Mouse (Mus musculus): ENCODE measurements around the gene Cenpp. TPM values are rescaled to one million over a fixed set of nuclear protein-coding genes. Genes with fewer than 3 reads are reported as not detected.
"Not testable (repeated sequence)": the region's sequence is repeated elsewhere in the genome, so short reads cannot be mapped to it uniquely, and the experiment has no call there.

Gene Cenpp
- polyA plus RNA-seq, 1 experiment: not detected

- Histone ChIP-seq H3K27ac (ENCODE audit: insufficient read depth, low read depth, low read length) (no peak overlapping the region), H3K4me1 (ENCODE audit: control insufficient read depth, insufficient read depth, low read length) (no peaks in the 10 kb centered on the region), H3K4me3 (ENCODE audit: insufficient read depth, low read depth, low read length) (no peak overlapping the region)
- TF ChIP-seq POLR2A (IDR thresholded peaks at IDR 0.05; ENCODE audit: insufficient read depth, low read depth, low read length) (no peak), CTCF (IDR thresholded peaks at IDR 0.05; ENCODE audit: insufficient read depth, low read depth, low read length) (no peak)
Measured at GRCm38 (mm10) chr13:49618365-49618764, 34.2 kb downstream of the Cenpp start.

GRCm38 (mm10) chr13:49617021-49617420 lies 35.6 kb downstream of the Cenpp start:
- 97% methylated on average over 3 of the region's 3 CpGs for WGBS
- H3K4me1 ChIP-seq (ENCODE audit: control insufficient read depth, insufficient read depth, low read length): no peaks in the 10 kb centered on the region
- no peak overlapping the region for H3K4me3 ChIP-seq (ENCODE audit: insufficient read depth, low read depth, low read length)
- no peak overlapping the region for H3K27ac ChIP-seq (ENCODE audit: insufficient read depth, low read depth, low read length)
- no peak for TF ChIP-seq POLR2A (IDR thresholded peaks at IDR 0.05; ENCODE audit: insufficient read depth, low read depth, low read length)
- no peak for TF ChIP-seq CTCF (IDR thresholded peaks at IDR 0.05; ENCODE audit: insufficient read depth, low read depth, low read length)

GRCm38 (mm10) chr13:49608589-49609322 lies 43.8 kb downstream of the Cenpp start:
- 70% methylated on average over 4 of the region's 4 CpGs for WGBS
- no peak for TF ChIP-seq CTCF (IDR thresholded peaks at IDR 0.05; ENCODE audit: insufficient read depth, low read depth, low read length)
- no peak for TF ChIP-seq POLR2A (IDR thresholded peaks at IDR 0.05; ENCODE audit: insufficient read depth, low read depth, low read length)
- Histone ChIP-seq H3K4me3 (ENCODE audit: insufficient read depth, low read depth, low read length) (no peak overlapping the region), H3K4me1 (ENCODE audit: control insufficient read depth, insufficient read depth, low read length) (no peaks in the 10 kb centered on the region), H3K27ac (ENCODE audit: insufficient read depth, low read depth, low read length) (no peak overlapping the region)

- WGBS: 60% methylated on average over 4 of the region's 4 CpGs
- TF ChIP-seq CTCF (IDR thresholded peaks at IDR 0.05; ENCODE audit: insufficient read depth, low read depth, low read length) (no peak), POLR2A (IDR thresholded peaks at IDR 0.05; ENCODE audit: insufficient read depth, low read depth, low read length) (no peak)
- Histone ChIP-seq H3K4me1 (ENCODE audit: control insufficient read depth, insufficient read depth, low read length) (no peaks in the 10 kb centered on the region), H3K4me3 (ENCODE audit: insufficient read depth, low read depth, low read length) (no peak within 1 kb of the TSS), H3K27ac (ENCODE audit: insufficient read depth, low read depth, low read length) (no peak within 1 kb of the TSS)
Measured at GRCm38 (mm10) chr13:49607714-49608113, 44.9 kb downstream of the Cenpp start, which contains the start of gene Ogn. TSS of gene Ogn (plus strand) at chr13:49608046.

GRCm38 (mm10) chr13:49603603-49604002 lies 49.0 kb downstream of the Cenpp start:
- TF ChIP-seq POLR2A (IDR thresholded peaks at IDR 0.05; ENCODE audit: insufficient read depth, low read depth, low read length) (no peak), CTCF (IDR thresholded peaks at IDR 0.05; ENCODE audit: insufficient read depth, low read depth, low read length) (no peak)
- Histone ChIP-seq H3K4me1 (ENCODE audit: control insufficient read depth, insufficient read depth, low read length) (no peaks in the 10 kb centered on the region), H3K27ac (ENCODE audit: insufficient read depth, low read depth, low read length) (no peak overlapping the region), H3K4me3 (ENCODE audit: insufficient read depth, low read depth, low read length) (no peak overlapping the region)

- WGBS: 52% methylated on average over 2 of the region's 2 CpGs
- H3K27ac ChIP-seq (ENCODE audit: insufficient read depth, low read depth, low read length); H3K4me1 ChIP-seq (ENCODE audit: control insufficient read depth, insufficient read depth, low read length); H3K4me3 ChIP-seq (ENCODE audit: insufficient read depth, low read depth, low read length): not testable (repeated sequence)
Measured at GRCm38 (mm10) chr13:49602541-49602940, 50.0 kb downstream of the Cenpp start.

- H3K4me3 ChIP-seq (ENCODE audit: insufficient read depth, low read depth, low read length): no peak overlapping the region
- no peaks in the 10 kb centered on the region for H3K4me1 ChIP-seq (ENCODE audit: control insufficient read depth, insufficient read depth, low read length)
- no peak overlapping the region for H3K27ac ChIP-seq (ENCODE audit: insufficient read depth, low read depth, low read length)
- 73% methylated on average over 6 of the region's 6 CpGs for WGBS
- TF ChIP-seq CTCF (IDR thresholded peaks at IDR 0.05; ENCODE audit: insufficient read depth, low read depth, low read length) (no peak), POLR2A (IDR thresholded peaks at IDR 0.05; ENCODE audit: insufficient read depth, low read depth, low read length) (no peak)
Measured at GRCm38 (mm10) chr13:49586062-49586461, 66.5 kb downstream of the Cenpp start.

GRCm38 (mm10) chr13:49584307-49585005 lies 68.1 kb downstream of the Cenpp start:
- Histone ChIP-seq H3K4me3 (ENCODE audit: insufficient read depth, low read depth, low read length) (no peak overlapping the region), H3K4me1 (ENCODE audit: control insufficient read depth, insufficient read depth, low read length) (no peaks in the 10 kb centered on the region), H3K27ac (ENCODE audit: insufficient read depth, low read depth, low read length) (no peak overlapping the region)
- WGBS: 69% methylated on average over 8 of the region's 8 CpGs
- TF ChIP-seq POLR2A (IDR thresholded peaks at IDR 0.05; ENCODE audit: insufficient read depth, low read depth, low read length): no peak
- TF ChIP-seq CTCF (IDR thresholded peaks at IDR 0.05; ENCODE audit: insufficient read depth, low read depth, low read length): no peak

- H3K27ac ChIP-seq (ENCODE audit: insufficient read depth, low read depth, low read length): no peak overlapping the region
- H3K4me3 ChIP-seq (ENCODE audit: insufficient read depth, low read depth, low read length): no peak overlapping the region
- TF ChIP-seq CTCF (IDR thresholded peaks at IDR 0.05; ENCODE audit: insufficient read depth, low read depth, low read length) (no peak), POLR2A (IDR thresholded peaks at IDR 0.05; ENCODE audit: insufficient read depth, low read depth, low read length) (no peak)
- no peaks in the 10 kb centered on the region for H3K4me1 ChIP-seq (ENCODE audit: control insufficient read depth, insufficient read depth, low read length)
Measured at GRCm38 (mm10) chr13:49583859-49584258, 68.7 kb downstream of the Cenpp start.

Data from olfactory bulb, adult 2 months (tissue).